Mouse (Mus musculus): ENCODE results near the gene Slc39a11. TPM values are rescaled to one million over a fixed set of nuclear protein-coding genes. Genes with fewer than 3 reads are reported as not detected.
A peak's percentile ranks its signal among the peaks of the same experiment; 100 is the strongest.

Slc39a11 gene
- total RNA-seq, 2 experiments from 2014 or later, result 21.7 to 23.1 TPM

- H3K27ac ChIP-seq, result no peak overlapping the region
- no peak for TF ChIP-seq CTCF (conservative IDR thresholded peaks at IDR 0.05)
Observed at GRCm38 (mm10) chr11:113494021-113494546, 155.8 kb downstream of the Slc39a11 start.

DNA sequence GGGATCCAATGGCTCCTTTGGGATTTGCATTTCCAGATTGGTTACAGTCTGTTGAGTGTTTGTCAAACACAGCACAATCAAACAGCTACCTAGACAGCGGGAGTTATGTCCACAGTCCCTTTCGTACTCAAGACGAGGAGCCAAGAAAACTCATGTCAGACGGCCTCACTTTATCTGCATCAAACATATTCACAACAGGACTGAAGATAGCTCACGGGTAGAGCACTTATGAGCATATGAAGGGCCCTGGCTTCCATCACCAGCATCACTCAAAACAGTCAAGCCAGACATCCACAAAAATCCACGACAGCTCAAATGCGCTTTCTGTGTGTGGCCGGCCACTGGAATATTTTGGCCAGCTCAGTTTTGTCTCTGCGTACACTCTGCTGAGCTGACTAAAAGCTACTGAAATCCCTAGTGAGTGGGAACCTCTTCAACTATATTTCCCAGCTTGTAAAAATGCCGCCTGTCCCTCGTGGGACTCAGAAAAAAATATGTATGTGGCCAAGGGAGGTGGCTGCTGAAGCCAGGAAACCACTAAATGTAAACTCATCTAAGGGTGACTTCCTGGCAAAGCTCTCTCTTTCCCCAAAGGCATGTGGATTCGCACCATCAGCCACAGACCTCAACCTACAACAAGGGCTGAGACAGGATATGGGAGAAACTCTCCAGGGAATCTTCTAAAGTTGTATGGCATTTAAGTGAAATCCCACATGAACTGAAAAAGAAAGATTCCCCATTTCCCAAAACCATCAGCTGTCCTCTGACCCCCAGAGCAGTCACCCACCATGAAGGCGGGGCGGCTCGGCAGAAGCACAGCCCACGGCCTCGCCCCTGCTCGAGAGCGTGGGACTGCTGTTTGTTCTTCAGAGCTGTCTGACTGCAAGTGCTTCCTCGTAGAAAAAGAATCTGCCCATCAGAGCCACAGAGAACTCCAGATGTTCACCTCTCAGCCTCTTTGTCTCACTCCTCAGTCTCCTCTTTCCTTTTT, 159.1 kb downstream of the Slc39a11 start:
- Histone ChIP-seq H3K27ac (no peak overlapping the region), H3K4me3 (no peak overlapping the region)
- TF ChIP-seq CTCF (conservative IDR thresholded peaks at IDR 0.05), result no peak
- no peak for DNase-seq (ENCODE audit: low spot score in 2 of 2)

More at GRCm38 (mm10) chr11:113494021-113494546, 155.8 kb downstream of the Slc39a11 start:
- no peak for DNase-seq (ENCODE audit: low spot score in 2 of 2)
- no peak overlapping the region for H3K4me3 ChIP-seq

DNA sequence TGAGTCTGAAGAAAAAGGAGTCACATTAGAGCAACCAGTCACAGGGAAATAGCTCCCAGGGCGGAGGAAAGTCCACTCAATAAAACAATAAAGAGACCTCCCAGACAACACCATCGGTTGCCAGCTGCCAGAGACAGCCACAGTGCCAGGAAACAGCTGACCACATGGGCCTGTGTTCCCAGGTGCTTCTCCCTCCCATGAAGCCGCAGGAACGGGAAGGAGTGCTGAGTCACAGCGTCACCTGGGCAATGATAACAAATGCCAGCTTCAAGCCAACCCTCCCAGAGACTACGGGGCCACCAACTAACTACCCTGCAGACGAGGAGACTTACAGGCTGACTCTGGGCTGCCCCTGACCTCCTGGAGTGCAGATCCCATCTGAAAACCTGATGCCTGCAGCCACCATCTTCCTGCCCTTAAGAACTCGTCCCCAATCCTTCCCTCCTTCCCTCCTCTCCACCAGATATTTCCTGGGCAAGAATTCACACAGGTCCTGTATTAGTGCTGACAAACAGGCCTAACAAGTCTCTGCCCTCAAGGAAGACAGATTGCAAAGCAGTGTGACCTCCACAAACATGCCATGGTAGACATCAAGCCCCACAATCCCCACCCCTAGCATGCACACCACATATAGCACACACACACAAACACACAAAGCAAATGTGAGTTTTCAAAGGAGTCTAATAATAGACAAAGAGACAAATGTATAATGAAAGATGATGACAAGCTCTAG, 162.1 kb downstream of the Slc39a11 start:
- H3K4me3 ChIP-seq, result no peak overlapping the region
- no peak for DNase-seq (ENCODE audit: low spot score in 2 of 2)
- TF ChIP-seq CTCF (conservative IDR thresholded peaks at IDR 0.05), result no peak
- no peak overlapping the region for H3K27ac ChIP-seq

- Histone ChIP-seq H3K4me3 (no peak overlapping the region), H3K27ac (no peak overlapping the region)
- peak; percentile 50 for TF ChIP-seq CTCF (conservative IDR thresholded peaks at IDR 0.05)
- DNase-seq (ENCODE audit: low spot score in 2 of 2), result no peak
Observed at GRCm38 (mm10) chr11:113484037-113484436, 165.8 kb downstream of the Slc39a11 start.

DNA sequence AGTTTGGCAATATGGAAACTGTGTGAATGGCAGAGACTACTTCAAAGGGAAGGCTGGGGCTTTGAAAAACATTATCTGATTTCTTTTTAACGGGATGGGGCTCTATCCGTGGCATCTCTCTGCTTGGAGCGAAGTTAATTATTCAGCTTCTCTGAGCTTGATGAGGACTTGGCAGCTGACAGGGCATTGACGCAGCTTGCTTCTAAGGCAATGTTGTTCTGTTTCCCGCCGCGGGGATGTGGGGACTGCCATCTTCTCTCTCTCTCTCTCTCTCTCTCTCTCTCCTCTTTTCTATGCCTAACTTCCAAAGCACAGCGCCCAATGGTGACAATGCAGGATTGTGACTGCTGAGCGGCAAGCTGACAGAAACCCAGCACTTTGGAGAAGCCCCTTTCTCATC, 172.3 kb downstream of the Slc39a11 start:
- peak overlapping the region; percentile 39; the same call in 1 of the 2 replicates for H3K27ac ChIP-seq
- DNase-seq (ENCODE audit: low spot score in 2 of 2), result peak in 1 of 2 experiments; percentile 44

GRCm38 (mm10) chr11:113476720-113477119, 173.2 kb downstream of the Slc39a11 start:
- DNase-seq (ENCODE audit: low spot score in 2 of 2), result no peak
- no peak overlapping the region for H3K27ac ChIP-seq
- no peak for TF ChIP-seq CTCF (conservative IDR thresholded peaks at IDR 0.05)
- H3K4me3 ChIP-seq, result no peak overlapping the region

More for the DNA sequence above, 172.3 kb downstream of the Slc39a11 start:
- peak overlapping the region; percentile 18; the same call in 1 of the 2 replicates for H3K4me3 ChIP-seq
- no peak for TF ChIP-seq CTCF (conservative IDR thresholded peaks at IDR 0.05)

DNA sequence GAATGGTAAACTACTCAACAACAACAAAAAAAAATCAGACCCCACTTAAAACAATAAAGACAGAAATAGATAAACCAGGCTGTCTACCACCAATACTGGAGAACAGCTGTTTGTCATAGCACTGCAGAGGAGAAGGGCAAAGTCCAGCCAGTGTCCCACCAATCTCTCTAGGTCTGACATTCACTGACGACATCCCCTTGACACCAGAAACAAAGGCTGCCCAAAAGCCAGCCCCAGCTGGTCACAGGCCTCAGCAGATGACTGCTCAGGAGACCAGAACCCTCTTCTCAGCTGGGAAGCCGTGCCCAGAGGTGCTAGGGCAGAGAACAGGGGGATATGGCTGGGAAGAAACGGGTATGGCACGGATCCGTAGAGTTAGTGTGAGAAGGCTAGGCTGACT, 174.4 kb downstream of the Slc39a11 start:
- H3K4me3 ChIP-seq, result no peak overlapping the region
- no peak overlapping the region for H3K27ac ChIP-seq
- TF ChIP-seq CTCF (conservative IDR thresholded peaks at IDR 0.05), result no peak
- DNase-seq (ENCODE audit: low spot score in 2 of 2), result no peak

DNA sequence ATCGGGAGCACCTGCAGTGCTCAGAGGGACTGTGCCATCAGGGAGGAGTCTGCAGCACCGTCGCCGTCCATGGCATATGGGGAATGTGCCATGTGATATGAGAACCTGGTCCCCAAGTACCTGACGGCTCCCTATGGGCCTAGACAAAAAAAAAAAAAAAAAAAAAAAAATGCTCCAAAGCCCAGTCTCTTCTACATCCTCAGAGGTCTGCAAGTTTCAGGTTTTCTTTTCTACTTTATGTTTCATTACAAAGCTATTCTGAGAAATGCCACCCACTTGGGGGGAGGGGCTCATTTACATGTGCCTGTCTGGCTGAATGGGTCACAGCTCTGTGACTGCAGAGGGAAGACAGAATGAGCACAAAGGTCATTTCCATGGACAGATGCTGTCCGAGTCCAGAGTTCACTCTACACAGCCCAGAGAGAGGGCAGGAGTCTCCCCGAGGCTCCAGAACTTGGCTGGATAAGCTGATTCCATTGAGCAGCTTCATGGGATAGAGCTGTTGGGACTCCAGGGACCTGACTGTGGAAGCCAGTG, 175.8 kb downstream of the Slc39a11 start:
- H3K27ac ChIP-seq, result no peak overlapping the region
- DNase-seq (ENCODE audit: low spot score in 2 of 2), result no peak
- no peak overlapping the region for H3K4me3 ChIP-seq
- TF ChIP-seq CTCF (conservative IDR thresholded peaks at IDR 0.05), result no peak

DNA sequence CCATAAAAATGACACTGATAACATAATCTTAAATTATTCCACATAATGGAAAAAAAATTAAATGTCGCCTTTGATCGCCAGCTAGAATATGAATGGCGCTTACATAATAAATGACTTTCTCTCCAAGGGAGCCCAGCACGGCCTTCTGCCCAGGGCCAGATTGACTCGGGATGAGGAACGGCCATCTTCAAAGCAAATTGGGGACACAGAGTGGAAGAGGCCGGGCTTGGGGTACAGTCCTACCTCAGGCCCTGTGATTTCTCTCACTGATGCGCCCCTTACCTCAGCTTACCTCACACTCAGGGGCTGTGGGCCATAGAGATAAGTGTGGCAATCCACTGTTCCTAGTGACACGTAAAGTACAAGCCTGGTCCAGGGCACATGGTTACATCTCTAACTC, 177.9 kb downstream of the Slc39a11 start:
- Histone ChIP-seq H3K4me3 (no peak overlapping the region), H3K27ac (no peak overlapping the region)
- TF ChIP-seq CTCF (conservative IDR thresholded peaks at IDR 0.05), result no peak
- no peak for DNase-seq (ENCODE audit: low spot score in 2 of 2)

DNA sequence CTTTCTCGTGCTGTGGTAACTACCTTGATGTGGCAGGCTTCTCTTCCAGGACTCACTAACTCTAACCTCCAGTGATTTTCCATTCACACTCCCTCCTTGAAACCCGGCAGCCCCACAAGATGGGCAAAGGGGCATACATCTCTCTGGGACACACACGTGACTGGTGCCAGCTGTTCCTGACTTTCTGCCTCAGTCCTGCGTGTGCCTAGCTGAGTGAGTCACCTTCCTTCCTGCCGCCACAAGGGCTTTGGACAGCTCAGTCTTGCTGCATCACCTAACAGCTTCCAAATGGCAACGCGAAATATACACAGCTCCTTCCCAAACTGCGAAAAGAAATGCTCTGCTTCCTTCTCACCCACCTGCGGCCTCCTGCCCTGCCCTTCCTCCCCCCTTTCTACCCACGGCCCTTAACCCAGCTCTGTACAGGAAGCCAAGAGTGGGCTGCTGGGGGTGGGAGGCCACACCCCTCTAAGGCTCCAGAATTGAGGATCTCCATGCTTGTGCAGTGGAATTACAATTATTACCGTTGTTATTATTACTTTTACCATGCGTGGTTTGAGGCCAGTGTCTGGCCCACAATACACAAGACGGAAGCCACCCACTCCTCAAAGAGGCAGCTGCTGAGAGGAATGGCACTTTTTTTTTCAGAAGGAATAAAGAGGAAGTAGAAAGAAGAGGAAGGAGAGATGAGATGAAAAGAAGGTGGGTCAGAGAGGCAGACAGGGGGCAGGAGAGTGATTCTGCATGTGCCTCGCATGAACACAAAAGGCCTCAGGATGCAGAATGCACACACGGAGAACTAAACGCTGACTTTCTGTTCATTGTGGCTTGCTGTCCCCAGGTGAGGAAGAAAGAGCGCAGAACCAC, 179.7 kb downstream of the Slc39a11 start:
- H3K27ac ChIP-seq, result no peak overlapping the region
- DNase-seq (ENCODE audit: low spot score in 2 of 2), result no peak
- TF ChIP-seq CTCF (conservative IDR thresholded peaks at IDR 0.05), result 0 out of 2 replicates have a peak, but pooled peaks have one; percentile 3
- H3K4me3 ChIP-seq, result no peak overlapping the region

DNA sequence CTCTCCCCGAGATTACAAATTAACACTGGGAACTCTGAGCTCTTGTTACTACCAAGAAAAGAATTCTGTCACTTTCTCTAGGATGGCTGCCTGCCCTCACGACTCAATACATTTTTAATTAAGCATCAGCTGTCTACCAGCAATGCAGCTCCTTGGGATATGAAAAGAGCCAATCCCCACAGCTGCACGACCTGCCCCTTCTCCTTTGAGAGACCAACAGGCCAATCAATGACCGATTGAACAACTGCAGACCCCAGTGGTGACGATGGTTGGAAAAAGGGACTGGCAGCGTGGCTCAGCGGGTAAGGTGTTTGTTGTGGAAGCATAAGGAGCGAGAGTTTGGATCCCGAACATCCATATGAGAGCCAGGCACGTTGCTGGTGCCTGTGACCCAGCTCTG, 181.9 kb downstream of the Slc39a11 start:
- no peak for DNase-seq (ENCODE audit: low spot score in 2 of 2)
- Histone ChIP-seq H3K27ac (0 out of 2 replicates have a peak overlapping the region, but pooled peaks have one; percentile 5), H3K4me3 (no peak overlapping the region)
- no peak for TF ChIP-seq CTCF (conservative IDR thresholded peaks at IDR 0.05)

Measured in layer of hippocampus, adult 2 months (tissue).